Mouse (Mus musculus) CH12F3 (cell line): ENCODE data around the gene Akt1s1.

Experiments
- in situ Hi-C: fragments of 300-500 bp; cut with MboI; formaldehyde crosslinking; loops from 2 replicates; pipeline ENCODE4 v1.14.3; 2020; ENCODE audit warnings: low sequenced_read_pairs

Akt1s1 gene

GRCm38 (mm10) chr7:44852259-44853027 lies 3.7 kb downstream of the Akt1s1 start:
- in situ Hi-C loops: no loop called here

DNA sequence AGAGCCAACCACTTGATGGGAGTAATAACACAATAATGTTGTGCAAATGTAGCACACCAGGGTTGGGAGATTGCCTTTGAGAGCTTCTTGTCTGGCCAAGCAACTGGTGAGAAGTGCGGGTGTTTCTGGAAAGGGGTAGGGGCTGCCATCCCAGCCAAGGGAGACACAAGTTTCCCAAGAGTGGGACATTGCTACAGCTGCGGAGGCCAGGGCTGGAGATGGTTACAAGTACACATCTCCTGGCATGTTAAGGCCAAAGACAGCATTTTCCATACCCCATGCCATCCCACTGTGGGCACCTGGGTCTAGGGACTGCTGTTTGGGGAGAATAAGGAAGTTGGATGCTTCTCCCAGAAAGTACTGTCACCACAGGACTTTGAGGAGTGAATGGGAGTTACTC lies 4.3 kb downstream of the Akt1s1 start:
- in situ Hi-C loops: no loop called here

- in situ Hi-C loops: no loop called here
Measured at GRCm38 (mm10) chr7:44853596-44854355, 5.0 kb downstream of the Akt1s1 start.

DNA sequence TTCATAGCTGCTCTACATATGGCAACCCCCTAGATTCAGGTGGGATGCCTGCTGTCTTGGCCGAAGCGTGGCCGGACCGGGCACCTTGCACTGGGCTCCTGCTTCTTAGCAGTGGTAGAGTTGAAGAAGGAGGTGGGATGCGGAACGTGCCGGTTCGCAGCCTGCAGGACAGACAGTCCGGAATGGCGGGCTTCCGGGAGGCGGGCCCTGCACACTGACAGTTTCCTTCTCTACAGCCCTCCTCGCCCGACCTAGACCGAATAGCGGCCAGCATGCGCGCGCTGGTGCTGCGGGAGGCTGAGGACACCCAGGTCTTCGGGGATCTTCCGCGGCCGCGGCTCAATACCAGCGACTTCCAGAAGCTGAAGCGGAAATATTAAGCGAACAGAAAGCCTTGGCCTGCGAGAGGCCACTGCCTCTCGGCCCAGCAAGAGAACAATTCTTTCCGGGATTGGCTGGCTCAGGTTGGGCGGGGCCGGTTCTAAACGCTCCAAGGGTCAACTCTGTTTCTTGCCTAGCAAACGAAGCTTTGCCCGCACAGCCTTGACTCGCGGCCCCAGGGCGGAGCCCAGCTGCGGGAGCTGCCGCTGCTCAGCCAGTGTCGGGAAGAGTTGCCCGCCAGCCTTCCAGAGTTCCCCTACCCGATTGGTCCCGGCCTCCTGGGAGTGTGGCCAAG lies 5.7 kb downstream of the Akt1s1 start:
- in situ Hi-C loops: no loop called here

DNA sequence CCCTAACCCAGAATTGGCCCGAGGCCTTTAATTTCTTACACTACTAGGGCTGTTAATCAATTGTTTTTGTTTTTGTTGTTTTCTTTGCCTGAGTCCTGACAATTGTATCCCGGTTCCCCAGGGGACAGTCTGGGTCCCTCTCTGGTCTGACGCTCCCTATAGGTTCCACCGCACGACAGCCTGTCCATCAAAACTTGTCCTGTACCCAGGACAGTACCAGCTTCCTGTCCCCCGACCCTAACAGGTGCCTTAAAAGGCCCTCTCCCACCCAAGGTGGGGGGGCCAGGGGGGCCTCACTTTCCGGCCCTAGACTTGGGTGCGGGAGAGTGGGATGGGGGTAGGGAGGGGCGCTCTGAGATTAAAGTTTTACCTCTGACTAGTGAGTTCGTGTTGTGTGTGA lies 6.2 kb downstream of the Akt1s1 start:
- in situ Hi-C loops: no loop called here

GRCm38 (mm10) chr7:44856265-44856916 lies 7.6 kb downstream of the Akt1s1 start:
- in situ Hi-C loops: no loop called here

DNA sequence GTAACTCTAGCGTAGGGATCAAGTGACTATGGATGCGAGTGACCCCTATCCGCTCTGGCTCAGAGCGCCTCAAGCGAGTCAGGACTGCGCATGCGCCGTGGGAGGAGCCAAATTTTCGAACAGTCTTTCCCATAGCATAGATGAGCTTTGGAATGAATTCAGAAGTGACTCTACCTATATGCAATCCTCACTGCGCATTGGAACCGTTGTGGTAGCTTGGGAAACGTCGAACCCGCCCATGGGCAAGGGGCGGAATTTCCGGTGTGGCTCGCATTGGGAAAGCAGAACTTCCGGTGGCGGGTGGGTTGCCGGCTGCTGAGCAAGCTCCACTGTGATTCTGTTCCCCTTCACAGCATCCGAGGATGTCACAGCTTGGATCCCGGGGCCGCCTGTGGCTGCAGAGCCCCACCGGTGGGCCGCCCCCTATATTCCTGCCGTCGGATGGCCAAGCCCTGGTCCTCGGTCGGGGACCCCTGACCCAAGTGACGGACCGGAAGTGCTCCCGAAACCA lies 8.3 kb downstream of the Akt1s1 start, which contains the start of gene Pnkp:
Pnkp (plus strand) TSS at position 98 of the 511 bp plus-strand sequence.
- in situ Hi-C loops: no loop called here

GRCm38 (mm10) chr7:44857905-44858304 lies 9.1 kb downstream of the Akt1s1 start:
- in situ Hi-C loops: no loop called here

- in situ Hi-C loops: no loop called here
Measured at GRCm38 (mm10) chr7:44859896-44860295, 11.1 kb downstream of the Akt1s1 start.

GRCm38 (mm10) chr7:44860576-44861428 lies 12.0 kb downstream of the Akt1s1 start:
- in situ Hi-C loops: no loop called here

DNA sequence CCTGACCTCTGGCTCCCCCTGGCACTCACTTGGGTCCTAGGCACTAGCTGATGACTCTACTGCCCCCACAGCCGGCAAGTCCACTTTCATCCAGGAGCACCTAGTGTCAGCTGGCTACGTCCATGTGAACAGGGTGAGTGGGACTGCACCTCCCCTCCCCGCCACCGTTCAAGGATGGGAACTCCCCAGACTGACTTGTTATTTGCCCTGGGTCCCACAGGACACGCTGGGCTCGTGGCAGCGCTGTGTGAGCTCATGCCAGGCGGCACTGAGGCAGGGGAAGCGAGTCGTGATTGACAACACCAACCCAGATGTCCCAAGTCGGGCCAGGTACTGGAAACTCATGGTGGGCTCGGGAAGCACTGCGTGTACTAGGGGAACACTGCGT lies 12.6 kb downstream of the Akt1s1 start:
- in situ Hi-C loops: no loop called here

GRCm38 (mm10) chr7:44862434-44862833 lies 13.6 kb downstream of the Akt1s1 start:
- in situ Hi-C loops: no loop called here

DNA sequence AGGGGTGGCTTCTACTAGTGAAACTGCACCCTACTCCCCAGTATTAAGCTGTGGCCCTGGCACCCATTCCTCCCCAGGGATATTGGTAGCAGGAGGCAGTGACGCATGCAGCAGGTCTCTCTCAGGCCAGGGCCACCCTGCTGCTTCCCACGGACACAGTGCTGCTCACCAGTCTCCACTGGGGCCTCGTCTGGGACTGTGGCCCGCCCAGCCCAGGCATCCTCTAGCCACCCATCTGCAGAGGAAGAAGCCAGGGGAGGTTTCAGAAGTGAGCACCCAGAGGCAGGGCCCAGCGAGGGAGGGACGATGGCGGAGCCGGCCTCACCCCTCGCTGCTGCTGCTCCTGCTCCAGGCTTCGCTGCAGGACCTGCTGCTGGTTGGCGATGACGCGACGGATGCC lies 14.4 kb downstream of the Akt1s1 start:
- in situ Hi-C loops: no loop called here

- in situ Hi-C loops: no loop called here
Measured at GRCm38 (mm10) chr7:44863982-44864494, 15.2 kb downstream of the Akt1s1 start.

DNA sequence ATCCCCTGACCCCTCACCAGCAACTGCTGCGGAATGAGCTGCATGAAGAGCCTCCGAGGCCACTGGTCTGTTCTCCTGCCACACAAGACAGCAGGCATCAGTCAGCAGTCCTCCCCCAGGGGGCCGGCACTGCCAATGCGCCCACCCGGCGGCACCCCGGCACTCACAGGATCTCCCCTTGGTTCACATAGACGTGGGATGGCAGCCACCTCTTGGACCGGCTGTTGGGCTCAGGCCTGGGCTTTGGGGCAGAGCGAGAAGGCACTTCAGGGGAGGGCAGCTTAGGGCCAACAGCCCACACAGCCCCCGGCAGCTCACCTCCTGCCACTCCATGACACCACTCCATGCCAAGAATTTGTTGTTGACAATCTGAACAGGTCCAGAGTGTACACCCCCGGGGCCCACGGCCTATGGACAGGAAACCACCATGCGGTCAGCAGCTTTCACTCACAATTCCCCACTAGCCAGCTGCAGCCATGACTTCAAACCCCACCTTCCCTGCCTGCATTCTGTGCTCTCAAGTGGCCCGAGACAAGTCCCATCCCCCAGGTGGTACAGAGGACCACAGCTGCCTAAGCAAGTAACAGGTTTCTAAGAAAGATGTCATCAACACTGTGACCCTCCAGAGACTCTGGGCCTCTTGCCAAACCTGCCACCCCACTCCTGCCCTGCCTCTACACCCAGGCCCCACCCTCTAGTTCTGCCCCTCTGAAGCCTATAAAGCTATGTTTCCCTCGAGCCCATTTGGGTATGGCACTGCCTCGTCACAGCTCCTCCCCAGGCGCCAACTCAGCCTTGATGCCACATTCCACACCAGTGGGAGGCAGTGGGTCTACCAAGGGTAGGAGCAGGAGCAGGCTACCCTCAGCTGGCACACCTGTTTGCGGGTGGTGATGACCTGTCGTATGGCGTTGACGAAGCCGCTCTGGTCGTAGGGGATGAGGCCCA lies 16.1 kb downstream of the Akt1s1 start:
- in situ Hi-C loops: no loop called here

- in situ Hi-C loops: no loop called here
Measured at GRCm38 (mm10) chr7:44866276-44867009, 17.7 kb downstream of the Akt1s1 start.

DNA sequence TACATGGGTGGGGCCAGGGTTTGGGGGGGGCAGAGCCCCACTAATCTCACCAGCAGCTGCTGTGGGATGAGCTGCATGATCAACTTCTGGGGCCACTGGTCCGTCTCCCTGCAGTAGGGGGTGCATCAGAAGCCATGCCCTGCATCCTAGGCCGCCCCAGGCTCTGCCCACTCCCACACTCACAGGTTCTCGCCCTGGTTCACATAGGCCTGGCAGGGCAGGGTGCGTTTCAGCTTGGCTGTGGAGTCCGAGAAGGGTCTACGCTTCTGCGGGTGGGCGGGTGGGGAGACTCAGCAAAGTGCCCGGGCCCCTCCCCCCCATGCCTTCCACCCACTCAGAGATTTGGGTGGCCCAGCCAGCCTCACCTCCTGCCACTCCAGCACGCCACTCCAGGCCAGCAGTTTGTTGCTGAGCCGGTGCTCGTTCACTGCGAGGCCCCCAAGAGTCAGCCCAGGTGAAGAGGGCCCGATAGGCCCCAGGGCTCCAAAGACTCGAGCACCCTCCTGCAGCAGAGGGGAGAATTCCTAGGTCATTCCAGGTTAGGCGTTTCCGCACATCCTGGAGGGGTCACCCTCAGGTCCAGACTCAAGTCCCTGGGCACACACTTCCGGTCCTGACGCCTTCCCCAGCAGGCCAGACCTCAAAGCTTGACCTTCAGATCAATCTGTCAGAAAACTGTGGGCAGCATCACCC lies 18.4 kb downstream of the Akt1s1 start:
- in situ Hi-C loops: no loop called here
